Mouse (Mus musculus) myocyte (in vitro differentiated cells): ENCODE measurements around the gene Ism2.

Source experiments
- CEBPB ChIP-seq: IDR thresholded peaks from 2 replicates; pipeline ENCODE4 v1.6.1; 2011; ENCODE audit warnings: mild to moderate bottlenecking, moderate library complexity; ENCODE audit not compliant: poor library complexity, insufficient read depth, severe bottlenecking
- E2F4 ChIP-seq: IDR thresholded peaks from one replicate; pipeline ENCODE4 v1.6.1; 2011; ENCODE audit warnings: mild to moderate bottlenecking, control low read depth, moderate library complexity; ENCODE audit not compliant: insufficient read depth
- MAX ChIP-seq: IDR thresholded peaks from one replicate; pipeline ENCODE4 v1.6.1; 2011; ENCODE audit warnings: low read depth, mild to moderate bottlenecking, control low read depth
- MYOG ChIP-seq, 3 experiments: IDR thresholded peaks; one replicate each; pipeline ENCODE4 v1.6.1; 2011; ENCODE audit warnings: control low read depth in 2 of 3, low read depth in 2 of 3, mild to moderate bottlenecking in 2 of 3; ENCODE audit not compliant: insufficient read length in 2 of 3, control insufficient read depth in 1 of 3, insufficient read depth in 1 of 3
- POLR2A ChIP-seq: IDR thresholded peaks from one replicate; pipeline ENCODE4 v1.6.1; 2011; ENCODE audit warnings: low read depth, mild to moderate bottlenecking, control low read depth, moderate library complexity; ENCODE audit not compliant: insufficient read length
- POLR2AphosphoS2 ChIP-seq: IDR thresholded peaks from one replicate; pipeline ENCODE4 v1.6.1; 2011; ENCODE audit warnings: low read depth, control low read depth; ENCODE audit not compliant: insufficient read length
- REST ChIP-seq: IDR thresholded peaks from one replicate; pipeline ENCODE4 v1.6.1; 2011; ENCODE audit warnings: mild to moderate bottlenecking, control low read depth, moderate library complexity; ENCODE audit not compliant: insufficient read depth, insufficient read length
- TCF12 ChIP-seq: IDR thresholded peaks from one replicate; pipeline ENCODE4 v1.6.1; 2011; ENCODE audit warnings: mild to moderate bottlenecking, control low read depth; ENCODE audit not compliant: poor library complexity, insufficient read depth, severe bottlenecking
- TCF3 ChIP-seq: IDR thresholded peaks from one replicate; pipeline ENCODE4 v1.6.1; 2011; ENCODE audit warnings: low read depth, control low read depth; ENCODE audit not compliant: insufficient read length
- USF1 ChIP-seq: IDR thresholded peaks from one replicate; pipeline ENCODE4 v1.6.1; 2011; ENCODE audit warnings: low read depth, mild to moderate bottlenecking, control low read depth, moderate library complexity

DNA sequence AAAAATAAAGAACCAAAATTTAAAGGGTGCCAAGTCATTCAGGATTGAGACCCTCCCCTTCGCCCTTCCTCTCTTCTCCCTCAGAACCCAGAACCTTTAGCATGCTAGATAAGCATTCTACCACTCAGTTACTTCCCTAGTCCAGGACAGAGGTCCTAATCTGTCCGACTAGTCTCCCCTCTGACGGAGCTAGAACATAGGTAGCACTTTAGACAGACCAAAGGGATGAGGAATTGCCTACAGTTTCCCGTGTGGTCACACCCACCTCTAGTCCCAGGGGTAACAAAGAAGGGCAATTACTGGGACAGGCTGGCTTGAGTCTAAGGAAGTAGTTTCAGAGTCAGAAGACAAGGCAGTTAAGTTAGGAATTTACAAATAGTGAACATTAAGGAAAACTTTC, 28.5 kb upstream of the Ism2 start:
- TF ChIP-seq POLR2A (no peak), REST (no peak), MAX (no peak), TCF3 (no peak), USF1 (no peak), POLR2AphosphoS2 (no peak), CEBPB (no peak), E2F4 (no peak), MYOG (IDR thresholded peaks at IDR 0.05; ENCODE audit: control insufficient read depth in 1 of 3, insufficient read depth in 1 of 3, insufficient read length in 2 of 3, low read depth in 2 of 3) (no peak), TCF12 (no peak)
